Mouse (Mus musculus) CH12.LX (cell line): Measurements from ENCODE around the gene Map3k20. TPM values are rescaled to one million over a fixed set of nuclear protein-coding genes. Genes with fewer than 3 reads are reported as not detected.

ENCODE experiments used
- DNase-seq: peaks from one replicate; pipeline ENCODE4 v3.0.0-alpha.2; 2013; ENCODE audit errors: extremely low read depth
- H3K27ac ChIP-seq: 2 replicates; pipeline ENCODE4 v1.5.1; 2012; ENCODE audit warnings: low read depth, mild to moderate bottlenecking, control low read depth, moderate library complexity; ENCODE audit not compliant: insufficient read depth
- H3K27me3 ChIP-seq: replicated peaks from 2 replicates; pipeline ENCODE3; 2012; ENCODE audit warnings: inconsistent platforms
- H3K36me3 ChIP-seq, 2 experiments: replicated peaks in 1 of 2; 2 replicates each; pipeline versions ENCODE3 to v1.6.1; 2012; ENCODE audit warnings: inconsistent platforms in 1 of 2, low read length in 1 of 2, mild to moderate bottlenecking in 1 of 2, mixed read lengths in 1 of 2, moderate library complexity in 1 of 2; ENCODE audit not compliant: control insufficient read depth in 1 of 2, insufficient read depth in 1 of 2
- H3K4me1 ChIP-seq, 2 experiments: 2 replicates each; pipeline ENCODE4 v1.6.1; 2012; ENCODE audit warnings: inconsistent platforms in 1 of 2, moderate library complexity in 1 of 2; ENCODE audit not compliant: insufficient read depth in 2 of 2, control insufficient read depth in 1 of 2
- H3K4me2 ChIP-seq: 2 replicates; pipeline ENCODE4 v1.6.1; 2012; ENCODE audit warnings: low read depth, mild to moderate bottlenecking, control low read depth; ENCODE audit not compliant: poor library complexity, insufficient read depth, severe bottlenecking
- H3K4me3 ChIP-seq, 3 experiments: fragments of 150-350 bp in 1 of 3; sonication (generic) in 1 of 3; replicated peaks in 1 of 3; 2 replicates each; pipeline versions ENCODE3 to v1.5.1; 2011 to 2012; ENCODE audit warnings: low read depth in 2 of 3, low read length in 2 of 3, mild to moderate bottlenecking in 2 of 3, moderate library complexity in 2 of 3, control low read depth in 1 of 3, improper control_type of control experiment in 1 of 3, inconsistent platforms in 1 of 3, mixed read lengths in 1 of 3; ENCODE audit not compliant: poor library complexity in 1 of 3
- H3K79me2 ChIP-seq: replicated peaks from 2 replicates; pipeline ENCODE4 v1.6.1; 2012; ENCODE audit warnings: mild to moderate bottlenecking, moderate library complexity; ENCODE audit not compliant: control insufficient read depth, poor library complexity, insufficient read depth, severe bottlenecking; ENCODE audit errors: extremely low read depth
- H3K9ac ChIP-seq: 2 replicates; pipeline ENCODE4 v1.6.1; 2012; ENCODE audit warnings: low read depth, mild to moderate bottlenecking, control low read depth, moderate library complexity; ENCODE audit not compliant: insufficient read depth
- H3K9me3 ChIP-seq: replicated peaks from 2 replicates; pipeline ENCODE3; 2012; ENCODE audit warnings: low read length, inconsistent platforms, mixed read lengths
- CTCF ChIP-seq, 2 experiments: IDR thresholded peaks in 1 of 2; conservative IDR thresholded peaks in 1 of 2; 2 replicates each; pipeline ENCODE4 v1.5.1; 2011 to 2012; ENCODE audit warnings: low read depth in 2 of 2, low read length in 2 of 2, improper control_type of control experiment in 1 of 2, inconsistent platforms in 1 of 2, mild to moderate bottlenecking in 1 of 2, moderate library complexity in 1 of 2
- ETS1 ChIP-seq: conservative IDR thresholded peaks from 2 replicates; pipeline ENCODE4 v1.6.1; 2012; ENCODE audit warnings: low read depth, mild to moderate bottlenecking, inconsistent platforms, low read length, improper control_type of control experiment, moderate library complexity
- GABPA ChIP-seq: IDR thresholded peaks from 2 replicates; pipeline ENCODE4 v1.6.1; 2012; ENCODE audit warnings: low read depth, low read length, improper control_type of control experiment, inconsistent platforms; ENCODE audit not compliant: insufficient replicate concordance
- IRF4 ChIP-seq: IDR thresholded peaks from 2 replicates; pipeline ENCODE4 v1.6.1; 2014; ENCODE audit warnings: low read depth, mild to moderate bottlenecking, inconsistent platforms, low read length, improper control_type of control experiment
- JUN ChIP-seq: IDR thresholded peaks from 2 replicates; pipeline ENCODE4 v1.6.1; 2011; ENCODE audit warnings: low read depth, mild to moderate bottlenecking, low read length, improper control_type of control experiment, moderate library complexity; ENCODE audit not compliant: insufficient read depth
- MAFK ChIP-seq: IDR thresholded peaks from 2 replicates; pipeline ENCODE4 v1.6.1; 2011; ENCODE audit warnings: low read length, improper control_type of control experiment; ENCODE audit not compliant: insufficient replicate concordance
- MAZ ChIP-seq: IDR thresholded peaks from 2 replicates; pipeline ENCODE4 v1.6.1; 2012; ENCODE audit warnings: low read depth, mild to moderate bottlenecking, inconsistent platforms, low read length, improper control_type of control experiment, moderate library complexity
- MYC ChIP-seq: IDR thresholded peaks from 2 replicates; pipeline ENCODE4 v1.6.1; 2011; ENCODE audit warnings: low read depth, mild to moderate bottlenecking, improper control_type of control experiment, low read length
- NRF1 ChIP-seq: IDR thresholded peaks from 2 replicates; pipeline ENCODE4 v1.6.1; 2014; ENCODE audit warnings: low read depth, mild to moderate bottlenecking, inconsistent platforms, low read length, improper control_type of control experiment, moderate library complexity
- PAX5 ChIP-seq: IDR thresholded peaks from 2 replicates; pipeline ENCODE4 v1.6.1; 2012; ENCODE audit warnings: low read length, inconsistent platforms, mixed read lengths
- POLR2A ChIP-seq: IDR thresholded peaks from 2 replicates; pipeline ENCODE4 v1.6.1; 2011; ENCODE audit warnings: low read depth, mild to moderate bottlenecking, improper control_type of control experiment, low read length
- SIN3A ChIP-seq: IDR thresholded peaks from 2 replicates; pipeline ENCODE4 v1.6.1; 2012; ENCODE audit warnings: low read length, improper control_type of control experiment, inconsistent platforms
- SMC3 ChIP-seq: IDR thresholded peaks from 2 replicates; pipeline ENCODE4 v1.6.1; 2011; ENCODE audit warnings: low read depth, low read length, improper control_type of control experiment
- TCF12 ChIP-seq: IDR thresholded peaks from 2 replicates; pipeline ENCODE4 v1.6.1; 2014; ENCODE audit warnings: low read depth, mild to moderate bottlenecking, inconsistent platforms, low read length, improper control_type of control experiment
- USF2 ChIP-seq: conservative IDR thresholded peaks from 2 replicates; pipeline ENCODE4 v1.6.1; 2011; ENCODE audit warnings: low read depth, low read length, improper control_type of control experiment
- ZC3H11A ChIP-seq: IDR thresholded peaks from 2 replicates; pipeline ENCODE4 v1.6.1; 2012; ENCODE audit warnings: low read depth, mild to moderate bottlenecking, inconsistent platforms, low read length, improper control_type of control experiment
- ZNF384 ChIP-seq: IDR thresholded peaks from 2 replicates; pipeline ENCODE4 v1.6.1; 2012; ENCODE audit warnings: low read depth, low read length, improper control_type of control experiment, inconsistent platforms
- dilution Hi-C: fragments of 300-500 bp; cut with MboI; formaldehyde crosslinking; loops from 2 replicates; pipeline ENCODE4 v1.14.3; 2020; ENCODE audit warnings: low sequenced_read_pairs; ENCODE audit not compliant: extremely low pct_unique_long_range_greater_than_20kb, extremely low pct_ligation_motif_present
- in situ Hi-C: fragments of 300-500 bp; cut with MboI; formaldehyde crosslinking; loops from 3 replicates; pipeline ENCODE4 v1.14.3; 2019; ENCODE audit warnings: low sequenced_read_pairs, low pct_ligation_motif_present, low pct_unique_long_range_greater_than_20kb, mixed read lengths
- polyA plus RNA-seq: library from polyadenylated mRNA; unstranded; fragments of >175 nt; gene quantifications from 2 replicates; pipeline ENCODE4 v1.2.1, GENCODE M21; 2012; ENCODE audit warnings: low read depth; ENCODE audit not compliant: insufficient read length
- total RNA-seq, 2 experiments: library from RNA; depleted of rRNA; stranded (reverse); fragments of 300-350 nt in 1 of 2; fragments of >200 nt in 1 of 2; gene quantifications; 2 replicates each; pipeline ENCODE4 v1.2.3; 2012 to 2014

Map3k20 gene
- total and polyA plus RNA-seq, 3 experiments = 4.1 to 6.6 (median 6.1) TPM

DNA sequence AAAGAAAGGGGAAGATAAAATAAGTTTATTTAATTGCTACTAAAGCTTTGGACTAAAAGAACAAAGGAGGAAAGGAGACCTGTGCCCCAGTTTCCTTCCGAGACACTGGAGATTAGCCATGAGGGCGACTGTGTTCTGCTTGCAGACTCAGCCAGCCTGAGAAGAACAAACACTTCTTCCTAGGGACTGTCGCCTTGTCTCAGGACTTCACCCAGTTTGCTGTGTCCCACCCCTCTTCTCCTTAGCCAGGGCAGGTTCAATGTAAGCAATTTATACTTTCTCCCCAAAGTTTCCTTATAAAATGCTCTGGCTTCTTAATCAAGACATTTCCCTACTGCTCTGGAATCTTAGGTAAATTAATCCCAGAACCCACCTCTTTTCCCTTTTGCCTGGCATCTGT is 168.1 kb downstream of the Map3k20 start:
- H3K4me1 ChIP-seq = no peaks in the 10 kb centered on the region
- TF ChIP-seq IRF4 (no peak), MAZ (no peak), MAFK (no peak), TCF12 (no peak)
- in situ Hi-C loops = no loop called here
- no peak overlapping the region for H3K27ac ChIP-seq
- dilution Hi-C loops = no loop called here
- no peaks in the 10 kb centered on the region for H3K27me3 ChIP-seq
- no peaks in the 10 kb centered on the region for H3K79me2 ChIP-seq
- H3K9me3 ChIP-seq = no peaks in the 10 kb centered on the region
- H3K4me3 ChIP-seq = no peak overlapping the region
- H3K4me2 ChIP-seq = no peak overlapping the region
- no peak overlapping the region for H3K9ac ChIP-seq
- DNase-seq = no peak
- H3K36me3 ChIP-seq = no peaks in the 10 kb centered on the region

DNA sequence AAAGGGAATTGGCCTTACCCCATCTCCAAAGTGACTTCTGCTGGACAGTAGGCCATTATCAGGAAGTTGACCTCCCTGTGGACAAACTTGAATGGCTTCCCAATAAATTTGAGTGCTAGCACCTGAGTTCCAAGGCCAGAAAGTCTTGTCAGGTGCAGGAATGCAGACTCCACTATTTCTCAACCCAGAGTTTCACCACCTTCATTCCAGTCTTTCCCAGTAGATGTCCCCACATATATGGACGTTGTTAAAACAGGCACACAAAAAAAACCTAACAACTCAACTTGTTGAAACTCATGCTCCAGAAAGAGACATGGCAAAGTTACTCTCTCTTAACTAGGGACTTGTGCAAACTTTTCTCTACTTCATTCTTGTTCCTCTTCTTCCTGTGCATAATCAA is 170.8 kb downstream of the Map3k20 start:
- H3K9me3 ChIP-seq = no peaks in the 10 kb centered on the region
- no peak overlapping the region for H3K9ac ChIP-seq
- DNase-seq = no peak
- TF ChIP-seq ETS1 (no peak), POLR2A (no peak), CTCF (conservative IDR thresholded peaks at IDR 0.05 in 1 of 2, IDR thresholded peaks at IDR 0.05 in 1 of 2; ENCODE audit: low read depth in 2 of 2, low read length in 2 of 2) (0 out of 4 replicates have a peak, but pooled peaks of 1 of the 2 experiments have one; percentile 1), MAZ (no peak)
- dilution Hi-C loops = no loop called here
- H3K27ac ChIP-seq = no peak overlapping the region
- H3K4me1 ChIP-seq = no peaks in the 10 kb centered on the region
- no peaks in the 10 kb centered on the region for H3K36me3 ChIP-seq
- H3K79me2 ChIP-seq = no peaks in the 10 kb centered on the region
- H3K4me2 ChIP-seq = no peak overlapping the region
- no peak overlapping the region for H3K4me3 ChIP-seq
- in situ Hi-C loops = no loop called here
- no peaks in the 10 kb centered on the region for H3K27me3 ChIP-seq

DNA sequence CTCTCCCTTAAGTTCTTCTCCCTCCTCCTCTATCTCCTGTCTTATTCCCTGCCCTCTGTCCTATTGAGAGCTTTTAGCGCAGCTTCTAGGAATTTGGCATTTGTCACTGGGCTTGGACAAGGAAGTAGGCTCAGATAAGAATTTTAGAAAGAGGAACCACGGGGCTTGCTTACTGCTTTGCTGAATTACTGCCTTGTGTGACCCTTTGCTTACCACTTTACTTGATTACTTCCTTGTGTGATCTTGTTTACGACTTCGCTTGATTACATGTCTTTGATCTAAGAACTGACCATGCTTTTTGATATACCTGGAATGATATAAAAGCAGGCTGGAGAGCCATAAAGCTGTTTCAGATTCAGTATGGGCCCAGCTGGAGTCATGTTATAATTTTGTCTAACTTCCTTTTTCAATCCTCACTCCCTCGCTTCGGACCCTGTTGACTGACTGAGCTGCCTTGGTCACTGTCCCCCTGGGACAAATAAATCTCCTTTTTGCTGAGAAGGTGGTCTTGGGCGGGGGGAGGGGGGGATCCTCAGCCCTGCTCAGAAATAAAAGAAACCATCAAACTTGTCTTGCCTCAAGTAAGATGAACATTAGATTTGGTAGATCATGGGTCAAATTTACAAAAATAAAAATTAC is 179.1 kb downstream of the Map3k20 start:
- no peak overlapping the region for H3K4me2 ChIP-seq
- no peak for TF ChIP-seq SMC3
- no peak for TF ChIP-seq USF2
- no peak for TF ChIP-seq JUN
- TF ChIP-seq ZC3H11A = no peak
- no peak for TF ChIP-seq PAX5
- TF ChIP-seq TCF12 = no peak
- TF ChIP-seq SIN3A = no peak
- TF ChIP-seq GABPA = no peak
- TF ChIP-seq NRF1 = no peak
- TF ChIP-seq ZNF384 = no peak
- no peak for TF ChIP-seq MYC
- in situ Hi-C loops (no loop called here), dilution Hi-C loops (no loop called here)
- H3K4me3 ChIP-seq = no peak overlapping the region
- no peak overlapping the region for H3K27ac ChIP-seq
- no peak overlapping the region for H3K9ac ChIP-seq
- H3K9me3 ChIP-seq = no peaks in the 10 kb centered on the region
- peaks cover 0 to 6% of the 10 kb centered on the region in 2 experiments; a peak in 1 of 4 replicates for H3K4me1 ChIP-seq
- H3K36me3 ChIP-seq = no peaks in the 10 kb centered on the region
- H3K79me2 ChIP-seq = no peaks in the 10 kb centered on the region
- no peaks in the 10 kb centered on the region for H3K27me3 ChIP-seq
- no peak for DNase-seq
